Mouse (Mus musculus) testis, postnatal 14 days (tissue): ENCODE measurements around the gene Wdr35.
"Not testable (repeated sequence)": the region's sequence is repeated elsewhere in the genome, so short reads cannot be mapped to it uniquely, and the experiment has no call there.

Source experiments
- DNase-seq: peaks from one replicate; pipeline ENCODE4 v3.0.0; 2021; ENCODE audit warnings: low spot score

Wdr35 gene

GRCm38 (mm10) chr12:9007146-9007545 is 33.5 kb downstream of the Wdr35 start:
- DNase-seq = no peak

GRCm38 (mm10) chr12:9007811-9008210 is 34.1 kb downstream of the Wdr35 start:
- no peak for DNase-seq

GRCm38 (mm10) chr12:9010311-9010710 is 36.6 kb downstream of the Wdr35 start:
- no peak for DNase-seq

- no peak for DNase-seq
Observed at GRCm38 (mm10) chr12:9016376-9016775, 42.7 kb downstream of the Wdr35 start.

GRCm38 (mm10) chr12:9020431-9020830 is 46.7 kb downstream of the Wdr35 start:
- DNase-seq = no peak

GRCm38 (mm10) chr12:9020986-9021385 is 47.3 kb downstream of the Wdr35 start:
- no peak for DNase-seq

- DNase-seq = no peak
Observed at GRCm38 (mm10) chr12:9023031-9023430, 49.3 kb downstream of the Wdr35 start.

- no peak for DNase-seq
Observed at GRCm38 (mm10) chr12:9024071-9024470, 50.4 kb downstream of the Wdr35 start.

- DNase-seq = no peak
Observed at GRCm38 (mm10) chr12:9024736-9025135, 51.0 kb downstream of the Wdr35 start.

- DNase-seq = no peak
Observed at GRCm38 (mm10) chr12:9026843-9027242, 53.2 kb downstream of the Wdr35 start.

- DNase-seq = not testable (repeated sequence)
Observed at GRCm38 (mm10) chr12:9028816-9029215, 55.1 kb downstream of the Wdr35 start.

GRCm38 (mm10) chr12:9029506-9029887 is 55.8 kb downstream of the Wdr35 start:
- no peak for DNase-seq

GRCm38 (mm10) chr12:9029888-9030723 is 56.4 kb downstream of the Wdr35 start, which contains the start of gene Ttc32:
Gene Ttc32, plus strand, starts transcription at chr12:9029997.
- peak; percentile 92 for DNase-seq

GRCm38 (mm10) chr12:9031166-9031565 is 57.5 kb downstream of the Wdr35 start:
- DNase-seq = no peak

- DNase-seq = no peak
Observed at GRCm38 (mm10) chr12:9033140-9033539, 59.4 kb downstream of the Wdr35 start.

- DNase-seq = no peak
Observed at GRCm38 (mm10) chr12:9036409-9036808, 62.7 kb downstream of the Wdr35 start.

GRCm38 (mm10) chr12:9040177-9040576 is 66.5 kb downstream of the Wdr35 start:
- no peak for DNase-seq

GRCm38 (mm10) chr12:9040686-9041085 is 67.0 kb downstream of the Wdr35 start:
- no peak for DNase-seq

- no peak for DNase-seq
Observed at GRCm38 (mm10) chr12:9042316-9042715, 68.6 kb downstream of the Wdr35 start.

- no peak for DNase-seq
Observed at GRCm38 (mm10) chr12:9042759-9043158, 69.1 kb downstream of the Wdr35 start.

- no peak for DNase-seq
Observed at GRCm38 (mm10) chr12:9044666-9045065, 71.0 kb downstream of the Wdr35 start.

GRCm38 (mm10) chr12:9046674-9047073 is 73.0 kb downstream of the Wdr35 start:
- no peak for DNase-seq

- DNase-seq = no peak
Observed at GRCm38 (mm10) chr12:9048090-9048489, 74.4 kb downstream of the Wdr35 start.

GRCm38 (mm10) chr12:9050824-9051223 is 77.1 kb downstream of the Wdr35 start:
- no peak for DNase-seq
